Mouse (Mus musculus) gastrocnemius, postnatal 4 days (tissue): ENCODE measurements around the gene Ccni. TPM values are rescaled to one million over a fixed set of nuclear protein-coding genes. Genes with fewer than 3 reads are reported as not detected.

Experiments
- DNase-seq, 2 experiments: peaks; one replicate each; pipeline ENCODE4 v3.0.0; 2021 to 2022; ENCODE audit warnings: low spot score in 2 of 2, mixed read lengths in 2 of 2
- long read RNA-seq, 2 experiments: library from polyadenylated mRNA; stranded (forward); transcript quantifications; one replicate each; pipeline ENCODE4 v2.0.0; 2021
- total RNA-seq, 2 experiments: library from RNA; stranded (reverse); gene quantifications; 2 replicates each; pipeline ENCODE4 v1.2.3; 2021

The Ccni gene
- 100 to 1,000 TPM; 159 to 164 TPM for total RNA-seq
- long read RNA-seq, experiment 1, transcript Ccni-201 (7 exons, 2,804 nt), result major isoform, 34 of 43 reads
- long read RNA-seq, experiment 1, partial matches to known transcripts, result 4 of 43 reads
- long read RNA-seq, experiment 1, other reads (novel, unspliced or antisense), result 5 of 43 reads
- long read RNA-seq, experiment 2, transcript Ccni-201 (7 exons, 2,804 nt), result major isoform, 42 of 54 reads
- long read RNA-seq, experiment 2, partial matches to known transcripts, result 5 of 54 reads
- long read RNA-seq, experiment 2, other reads (novel, unspliced or antisense), result 7 of 54 reads

- peak; percentile 91 to 95 for DNase-seq
These were observed at the start of gene Ccni, which contains the start of gene 2010109A12Rik for GRCm38 (mm10) chr5:93206109-93207005. TSS of gene Ccni (minus strand) at chr5:93206495. TSS of gene 2010109A12Rik (plus strand) at chr5:93206518.

- DNase-seq, result no peak
These were observed 49.5 kb upstream of the Ccni start for GRCm38 (mm10) chr5:93255759-93256265.

GRCm38 (mm10) chr5:93251001-93251760, 44.9 kb upstream of the Ccni start:
- no peak for DNase-seq

- DNase-seq, result no peak
These were observed 43.8 kb upstream of the Ccni start for GRCm38 (mm10) chr5:93249940-93250578.

GRCm38 (mm10) chr5:93245280-93245679, 39.0 kb upstream of the Ccni start:
- DNase-seq, result no peak

GRCm38 (mm10) chr5:93239590-93240544, 33.6 kb upstream of the Ccni start:
- DNase-seq, result no peak

GRCm38 (mm10) chr5:93236541-93236940, 30.2 kb upstream of the Ccni start:
- no peak for DNase-seq

- DNase-seq, result no peak
These were observed 29.6 kb upstream of the Ccni start for GRCm38 (mm10) chr5:93235888-93236287.

- DNase-seq, result no peak
These were observed 28.3 kb upstream of the Ccni start for GRCm38 (mm10) chr5:93234605-93235004.

GRCm38 (mm10) chr5:93234130-93234529, 27.8 kb upstream of the Ccni start:
- no peak for DNase-seq

GRCm38 (mm10) chr5:93232838-93233237, 26.5 kb upstream of the Ccni start:
- DNase-seq, result no peak

GRCm38 (mm10) chr5:93231721-93232120, 25.4 kb upstream of the Ccni start:
- DNase-seq, result no peak

GRCm38 (mm10) chr5:93229527-93229926, 23.2 kb upstream of the Ccni start:
- no peak for DNase-seq

GRCm38 (mm10) chr5:93227157-93227556, 20.9 kb upstream of the Ccni start:
- no peak for DNase-seq

- DNase-seq, result no peak
These were observed 18.3 kb upstream of the Ccni start for GRCm38 (mm10) chr5:93224549-93224948.

- peak in 1 of 2 experiments; percentile 63 for DNase-seq
These were observed 15.4 kb upstream of the Ccni start for GRCm38 (mm10) chr5:93221661-93222060.

- DNase-seq, result no peak
These were observed 12.1 kb upstream of the Ccni start for GRCm38 (mm10) chr5:93218375-93218774.

- no peak for DNase-seq
These were observed 1.3 kb upstream of the Ccni start for GRCm38 (mm10) chr5:93207555-93207954.

GRCm38 (mm10) chr5:93207006-93207348, 682 bp upstream of the Ccni start:
- peak in 1 of 2 experiments; percentile 59 for DNase-seq
